Mouse (Mus musculus) small intestine, adult 2 months (tissue): Measurements from ENCODE around the gene Larp1.

ENCODE experiments used
- CTCF ChIP-seq: fragments of 200-500 bp; IDR thresholded peaks from 2 replicates; pipeline ENCODE4 v1.5.1; 2012; ENCODE audit warnings: low read depth, mild to moderate bottlenecking, control low read depth, inconsistent platforms, low read length, moderate library complexity, mixed read lengths; ENCODE audit not compliant: insufficient replicate concordance, insufficient read length; ENCODE audit errors: extremely low read depth
- POLR2A ChIP-seq: fragments of 200-500 bp; IDR thresholded peaks from 2 replicates; pipeline ENCODE4 v1.6.1; 2012; ENCODE audit warnings: low read depth, mild to moderate bottlenecking, control low read depth, inconsistent platforms, low read length, moderate library complexity

GRCm38 (mm10) chr11:58010226-58010781 lies 1.4 kb downstream of the Larp1 start:
- TF ChIP-seq CTCF (no peak), POLR2A (no peak)
